Mouse (Mus musculus): ENCODE measurements at regions not wholly inside any gene's neighbourhood (a gene's known extent, or its start where the extent isn't known, plus 50 kb on each side); places are given as distances from the start of the nearest gene placed in this dataset.

- no peak for DNase-seq
These were observed 60.5 kb downstream of the Rsl24d1 start for GRCm38 (mm10) chr9:73173589-73174247.

DNA sequence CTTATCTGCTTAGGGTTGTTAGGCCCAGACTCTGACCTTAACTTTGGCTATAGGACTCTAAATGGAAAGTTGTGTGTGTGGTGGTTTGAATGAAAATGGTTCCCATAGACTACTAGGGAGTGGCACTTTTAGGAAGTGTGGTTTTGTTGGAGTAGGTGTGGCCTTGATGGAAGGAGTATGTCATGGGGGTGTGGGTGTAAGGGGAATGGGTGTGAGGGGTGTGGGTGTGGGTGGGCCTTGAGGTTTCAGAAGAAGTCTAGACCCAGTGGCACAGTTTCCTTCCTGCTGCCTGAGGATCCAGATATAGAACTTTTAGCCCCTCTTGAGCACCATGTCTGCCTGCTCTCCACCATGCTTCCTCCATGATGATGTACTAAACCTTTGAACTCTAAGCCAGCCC, 63.4 kb downstream of the Rsl24d1 start:
- DNase-seq: no peak

DNA sequence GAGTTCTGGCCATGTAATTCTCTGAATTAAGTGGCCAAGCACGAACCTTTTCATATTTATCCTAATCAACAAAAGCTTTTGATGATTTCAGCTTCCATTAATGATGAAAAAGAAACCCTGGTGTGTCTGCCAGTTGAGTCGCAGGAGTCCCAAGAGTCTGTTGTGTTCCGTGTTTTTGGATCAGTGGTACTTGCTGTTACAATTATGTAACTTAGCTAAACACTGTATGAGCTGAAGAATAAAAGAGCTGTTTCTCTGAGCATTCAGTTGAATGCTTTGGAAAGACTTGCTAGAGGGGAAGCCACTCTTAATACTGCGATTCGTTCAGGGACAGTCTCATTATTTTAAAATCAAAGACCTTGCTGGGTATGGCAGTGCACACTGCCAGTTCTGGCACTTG, 70.1 kb downstream of the Rsl24d1 start:
- DNase-seq: no peak

DNA sequence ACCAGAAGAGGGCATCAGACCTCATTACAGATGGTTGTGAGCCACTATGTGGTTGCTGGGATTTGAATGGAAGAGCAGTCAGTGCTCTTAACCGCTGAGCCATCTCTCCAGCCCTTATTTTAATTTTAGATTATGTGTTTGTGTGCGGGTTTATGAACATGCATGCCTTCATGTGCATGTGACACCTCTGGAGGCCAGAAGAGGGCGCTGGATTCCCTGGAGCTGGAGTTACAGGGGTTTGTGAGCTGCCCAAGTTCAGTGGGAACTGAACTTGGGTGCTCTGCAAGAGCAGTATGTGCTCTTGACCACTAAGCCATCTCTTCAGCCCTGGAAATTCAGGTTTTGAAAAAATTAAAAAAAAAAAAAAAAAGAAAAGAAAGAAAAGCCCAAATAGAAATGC, 71.7 kb downstream of the Rsl24d1 start:
- DNase-seq: no peak

DNA sequence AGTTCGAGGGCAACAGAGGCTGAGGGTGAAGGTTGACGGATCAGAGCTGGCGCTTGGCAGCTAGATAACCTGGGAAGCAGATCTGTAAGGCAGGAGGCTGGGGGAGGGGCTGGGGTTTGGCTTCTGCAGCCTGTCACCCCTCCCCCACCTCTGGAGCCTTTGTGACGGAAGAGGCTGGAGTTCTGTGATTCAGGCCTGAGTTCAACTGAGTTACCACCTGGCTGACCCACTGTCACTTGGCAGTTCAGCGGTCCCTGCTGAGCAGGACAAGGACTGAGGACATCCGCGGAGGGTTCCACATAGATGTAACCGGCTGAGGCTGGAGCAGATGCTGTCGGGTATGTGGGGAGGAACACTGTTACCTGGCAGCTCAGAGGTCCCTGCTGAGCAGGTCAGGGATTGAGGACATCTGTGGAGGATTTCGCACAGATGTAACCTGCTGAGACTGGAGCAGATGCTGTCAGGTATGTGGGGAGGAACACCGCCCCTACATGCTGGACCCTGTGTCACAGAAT, 79.1 kb downstream of the Rsl24d1 start:
- DNase-seq: no peak

GRCm38 (mm10) chr9:73198261-73199085, 85.2 kb downstream of the Rsl24d1 start:
- no peak for DNase-seq

GRCm38 (mm10) chr9:73223111-73223510, 109.9 kb downstream of the Rsl24d1 start:
- no peak for DNase-seq

GRCm38 (mm10) chr9:73240188-73240587, 127.0 kb downstream of the Rsl24d1 start:
- DNase-seq: peak; percentile 36

DNA sequence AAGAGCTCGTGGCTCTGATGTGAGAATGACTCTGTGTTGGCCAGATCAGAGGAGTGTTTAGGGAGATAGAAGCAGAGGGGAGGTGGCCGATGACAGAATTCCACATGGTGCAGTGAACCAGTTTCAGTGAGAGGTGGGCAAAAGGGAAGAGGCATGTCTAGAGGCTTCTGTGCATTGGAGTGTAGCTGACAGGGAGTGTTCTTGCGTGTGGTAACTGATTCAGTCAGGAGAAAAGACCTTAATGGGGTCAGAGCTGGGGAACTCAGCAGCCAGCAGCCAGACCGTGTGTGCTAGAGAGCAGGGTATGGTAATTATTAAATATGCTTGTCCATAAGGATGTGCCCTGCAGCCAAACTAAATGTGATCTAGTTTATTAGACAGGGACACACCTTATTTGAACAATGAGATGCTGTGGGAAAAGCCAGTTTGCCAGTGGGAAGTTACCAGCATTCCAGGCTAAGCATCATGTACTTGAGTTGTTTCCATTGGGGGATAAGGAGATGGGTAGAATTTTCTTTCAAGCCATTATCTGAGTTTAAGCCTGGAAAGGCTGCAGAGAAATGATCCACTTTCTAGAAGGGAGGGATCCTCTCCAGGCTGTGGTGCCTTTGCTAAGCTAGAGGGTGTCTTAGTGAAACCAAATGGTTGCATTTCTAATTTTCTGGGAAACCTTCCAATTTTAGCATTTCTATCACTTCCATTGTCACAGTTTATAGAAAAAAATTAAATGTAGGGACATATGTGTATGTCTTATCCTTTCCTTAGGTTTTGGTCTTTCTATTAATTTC, 129.5 kb downstream of the Rsl24d1 start:
- no peak for DNase-seq

DNA sequence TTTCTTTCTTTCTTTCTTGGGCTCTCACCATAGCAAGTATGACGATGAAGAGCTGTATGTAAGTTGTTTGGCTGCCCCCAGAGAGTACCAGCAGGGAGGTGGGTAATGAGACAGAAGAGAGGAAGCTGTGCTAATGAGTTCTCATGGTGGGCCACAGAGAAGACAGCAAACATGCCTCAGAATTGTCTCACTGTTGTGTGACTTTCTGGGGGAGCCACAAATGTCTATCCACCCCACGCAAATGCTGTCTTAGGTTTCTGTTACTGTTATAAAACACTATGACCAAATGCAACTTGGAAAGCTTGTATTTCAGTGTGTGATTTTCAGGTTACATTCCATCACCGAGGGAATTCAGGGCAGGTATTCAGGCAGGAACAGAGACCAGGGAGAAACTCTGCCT, 131.0 kb downstream of the Rsl24d1 start:
- no peak for DNase-seq

DNA sequence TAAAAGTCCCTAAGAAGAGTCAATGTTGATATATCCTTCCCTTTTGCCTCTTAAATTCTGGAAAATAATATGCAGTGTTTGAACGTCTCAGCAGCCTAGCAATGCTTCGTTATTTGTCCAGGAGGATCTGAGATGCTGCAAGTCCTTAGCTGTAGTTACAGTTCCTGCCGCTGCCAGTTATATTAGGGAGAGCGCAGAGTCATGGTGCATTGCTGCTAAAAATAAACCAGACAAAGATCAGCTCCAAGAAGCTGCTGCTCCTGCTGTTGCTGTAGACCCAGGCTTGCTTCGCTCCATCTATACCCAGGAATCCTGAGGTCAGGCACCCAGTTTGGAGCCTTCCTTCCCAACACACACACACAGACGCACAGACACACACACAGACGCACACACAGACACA, 132.3 kb downstream of the Rsl24d1 start:
- no peak for DNase-seq

GRCm38 (mm10) chr9:73258171-73258570, 144.9 kb downstream of the Rsl24d1 start:
- no peak for DNase-seq

GRCm38 (mm10) chr9:73258640-73259039, 145.4 kb downstream of the Rsl24d1 start:
- DNase-seq: no peak

GRCm38 (mm10) chr9:73262711-73263110, 149.5 kb downstream of the Rsl24d1 start:
- DNase-seq: no peak

GRCm38 (mm10) chr9:73270249-73270648, 157.0 kb downstream of the Rsl24d1 start:
- DNase-seq: no peak

DNA sequence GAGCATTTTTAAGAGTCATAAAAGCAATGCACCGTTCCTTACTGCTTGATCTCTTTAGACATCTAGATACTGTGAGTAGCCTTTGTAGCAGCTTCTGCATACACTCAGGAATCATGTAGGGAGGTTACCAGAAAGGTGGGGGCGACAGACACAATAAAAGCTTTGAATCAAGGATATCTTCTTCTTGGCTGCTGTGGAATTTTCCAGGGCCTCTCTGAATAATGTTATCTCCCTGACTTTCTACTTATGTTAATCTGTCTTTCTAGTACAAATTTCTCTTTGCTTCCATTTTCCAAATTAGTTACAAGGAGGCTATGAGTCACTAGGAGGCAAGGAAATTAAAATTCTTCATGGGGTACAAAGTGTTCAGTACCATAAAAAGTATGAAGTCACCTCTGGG, 159.4 kb downstream of the Rsl24d1 start:
- no peak for DNase-seq

- no peak for DNase-seq
These were observed 160.5 kb downstream of the Rsl24d1 start for GRCm38 (mm10) chr9:73273681-73274080.

DNA sequence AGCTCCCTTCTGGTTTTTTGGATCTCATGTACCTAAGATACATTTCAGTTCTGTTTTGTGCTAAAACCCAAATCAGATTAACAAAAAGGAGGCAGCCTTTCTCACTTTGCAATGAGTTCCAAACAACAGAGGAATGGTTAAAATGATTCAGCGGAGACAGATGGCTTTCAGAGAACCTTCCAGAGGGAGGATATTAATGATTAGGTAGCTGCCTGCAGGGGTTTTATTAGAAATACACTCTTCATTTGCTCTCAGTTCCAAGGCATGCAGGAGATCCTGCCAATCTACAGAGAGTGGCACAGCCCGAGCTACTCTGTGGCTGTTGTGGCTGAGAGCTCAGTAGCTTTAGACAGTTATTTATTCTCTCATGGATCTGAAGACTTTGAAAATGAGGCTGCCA, 162.4 kb downstream of the Rsl24d1 start:
- DNase-seq: no peak

GRCm38 (mm10) chr9:73295287-73295686, 182.1 kb downstream of the Rsl24d1 start:
- DNase-seq: no peak

GRCm38 (mm10) chr9:73302156-73302918, 189.1 kb downstream of the Rsl24d1 start:
- peak; percentile 4 for DNase-seq

GRCm38 (mm10) chr9:73317048-73317447, 203.8 kb downstream of the Rsl24d1 start:
- no peak for DNase-seq

GRCm38 (mm10) chr9:73319704-73320307, 206.6 kb downstream of the Rsl24d1 start:
- no peak for DNase-seq

Data from thymus, postnatal 14 days (tissue).